Mouse (Mus musculus): ENCODE results near the gene Tacc3. TPM values are rescaled to one million over a fixed set of nuclear protein-coding genes. Genes with fewer than 3 reads are reported as not detected.

Tacc3 gene
- polyA plus RNA-seq, 1 experiment from 2014 or later, result 67.0 TPM

- TF ChIP-seq CTCF (IDR thresholded peaks at IDR 0.05; ENCODE audit: low read depth), result no peak
- TF ChIP-seq EP300 (IDR thresholded peaks at IDR 0.05; ENCODE audit: low read depth), result no peak
- Histone ChIP-seq H3K27ac (ENCODE audit: low read depth) (no peak overlapping the region), H3K4me3 (ENCODE audit: low read depth, low read length) (peak overlapping the region; percentile 49), H3K27me3 (ENCODE audit: insufficient read depth, low read length) (peaks cover 34% of the 10 kb centered on the region), H3K36me3 (replicated peaks; ENCODE audit: insufficient read depth, low read length) (no peaks in the 10 kb centered on the region), H3K4me1 (ENCODE audit: insufficient read depth) (peaks cover 13% of the 10 kb centered on the region), H3K9me3 (ENCODE audit: low read length) (no peaks in the 10 kb centered on the region), H3K4me2 (ENCODE audit: low read depth, low read length) (peak overlapping the region; percentile 88), H3K9ac (replicated peaks) (no peak overlapping the region)
- DNase-seq (no peak), ATAC-seq (peak; percentile 26)
- 13% methylated on average over 8 of the region's 8 CpGs for WGBS (ENCODE audit: insufficient replicate concordance)
Measured at GRCm38 (mm10) chr5:33720852-33721490, 63.0 kb downstream of the Tacc3 start.

GRCm38 (mm10) chr5:33721541-33722265 lies 63.8 kb downstream of the Tacc3 start, which contains the start of gene Fgfr3:
Gene Fgfr3 (plus strand): TSS chr5:33721674.
- H3K4me1 ChIP-seq (ENCODE audit: insufficient read depth), result peaks cover 16% of the 10 kb centered on the region
- peak; percentile 71 for DNase-seq
- peaks cover 34% of the 10 kb centered on the region for H3K27me3 ChIP-seq (ENCODE audit: insufficient read depth, low read length)
- TF ChIP-seq EP300 (IDR thresholded peaks at IDR 0.05; ENCODE audit: low read depth) (no peak), CTCF (IDR thresholded peaks at IDR 0.05; ENCODE audit: low read depth) (no peak)
- peak within 1 kb of the TSS; percentile 54 for H3K9ac ChIP-seq (replicated peaks)
- H3K4me3 ChIP-seq (ENCODE audit: low read depth, low read length), result peak within 1 kb of the TSS; percentile 49
- no peaks in the 10 kb centered on the region for H3K9me3 ChIP-seq (ENCODE audit: low read length)
- peak; percentile 76 for ATAC-seq
- 3% methylated on average over 44 of the region's 73 CpGs for WGBS (ENCODE audit: insufficient replicate concordance)
- peak within 1 kb of the TSS; percentile 88 for H3K4me2 ChIP-seq (ENCODE audit: low read depth, low read length)
- no peaks in the 10 kb centered on the region for H3K36me3 ChIP-seq (replicated peaks; ENCODE audit: insufficient read depth, low read length)
- no peak within 1 kb of the TSS for H3K27ac ChIP-seq (ENCODE audit: low read depth)

- no peak overlapping the region for H3K27ac ChIP-seq (ENCODE audit: low read depth)
Measured at GRCm38 (mm10) chr5:33722266-33723018, 64.5 kb downstream of the Tacc3 start.

GRCm38 (mm10) chr5:33723019-33723640 lies 65.2 kb downstream of the Tacc3 start:
- no peak overlapping the region for H3K27ac ChIP-seq (ENCODE audit: low read depth)
- no peak for DNase-seq
- no peak for ATAC-seq
- H3K4me3 ChIP-seq (ENCODE audit: low read depth, low read length), result peak overlapping the region; percentile 49
- H3K4me1 ChIP-seq (ENCODE audit: insufficient read depth), result peaks cover 16% of the 10 kb centered on the region
- H3K9ac ChIP-seq (replicated peaks), result 0 out of 2 replicates have a peak overlapping the region, but pooled peaks have one; percentile 2
- H3K36me3 ChIP-seq (replicated peaks; ENCODE audit: insufficient read depth, low read length), result no peaks in the 10 kb centered on the region
- H3K9me3 ChIP-seq (ENCODE audit: low read length), result no peaks in the 10 kb centered on the region
- no peak for TF ChIP-seq EP300 (IDR thresholded peaks at IDR 0.05; ENCODE audit: low read depth)
- no peak for TF ChIP-seq CTCF (IDR thresholded peaks at IDR 0.05; ENCODE audit: low read depth)
- under 1% methylated on average over 61 of the region's 61 CpGs for WGBS (ENCODE audit: insufficient replicate concordance)
- peak overlapping the region; percentile 88 for H3K4me2 ChIP-seq (ENCODE audit: low read depth, low read length)
- H3K27me3 ChIP-seq (ENCODE audit: insufficient read depth, low read length), result peaks cover 34% of the 10 kb centered on the region

More at GRCm38 (mm10) chr5:33722266-33723018, 64.5 kb downstream of the Tacc3 start:
- peak overlapping the region; percentile 54 for H3K9ac ChIP-seq (replicated peaks)
- WGBS (ENCODE audit: insufficient replicate concordance), result 2% methylated on average over 52 of the region's 53 CpGs
- H3K27me3 ChIP-seq (ENCODE audit: insufficient read depth, low read length), result peaks cover 34% of the 10 kb centered on the region
- H3K4me1 ChIP-seq (ENCODE audit: insufficient read depth), result peaks cover 16% of the 10 kb centered on the region
- no peak for ATAC-seq
- H3K4me2 ChIP-seq (ENCODE audit: low read depth, low read length), result peak overlapping the region; percentile 88
- H3K9me3 ChIP-seq (ENCODE audit: low read length), result no peaks in the 10 kb centered on the region
- H3K4me3 ChIP-seq (ENCODE audit: low read depth, low read length), result peak overlapping the region; percentile 49
- no peak for DNase-seq
- H3K36me3 ChIP-seq (replicated peaks; ENCODE audit: insufficient read depth, low read length), result no peaks in the 10 kb centered on the region
- TF ChIP-seq EP300 (IDR thresholded peaks at IDR 0.05; ENCODE audit: low read depth), result no peak
- TF ChIP-seq CTCF (IDR thresholded peaks at IDR 0.05; ENCODE audit: low read depth), result no peak

- peak overlapping the region; percentile 88 for H3K4me2 ChIP-seq (ENCODE audit: low read depth, low read length)
- no peak for DNase-seq
- TF ChIP-seq CTCF (IDR thresholded peaks at IDR 0.05; ENCODE audit: low read depth) (no peak), EP300 (IDR thresholded peaks at IDR 0.05; ENCODE audit: low read depth) (no peak)
- H3K27me3 ChIP-seq (ENCODE audit: insufficient read depth, low read length), result peaks cover 34% of the 10 kb centered on the region
- H3K4me1 ChIP-seq (ENCODE audit: insufficient read depth), result peaks cover 16% of the 10 kb centered on the region
- H3K36me3 ChIP-seq (replicated peaks; ENCODE audit: insufficient read depth, low read length), result no peaks in the 10 kb centered on the region
- H3K9me3 ChIP-seq (ENCODE audit: low read length), result no peaks in the 10 kb centered on the region
- 21% methylated on average over 36 of the region's 36 CpGs for WGBS (ENCODE audit: insufficient replicate concordance)
- no peak overlapping the region for H3K27ac ChIP-seq (ENCODE audit: low read depth)
- peak overlapping the region; percentile 49 for H3K4me3 ChIP-seq (ENCODE audit: low read depth, low read length)
- ATAC-seq, result no peak
- 0 out of 2 replicates have a peak overlapping the region, but pooled peaks have one; percentile 2 for H3K9ac ChIP-seq (replicated peaks)
Measured at GRCm38 (mm10) chr5:33723641-33724465, 65.9 kb downstream of the Tacc3 start.

Data from liver, postnatal 0 days (tissue).